Comparison of ENCODE assay signal across 13 mouse cellular contexts in genomic region chr2:101705941-101706485, GRCm38 (mm10). TPM values are rescaled to one million over a fixed set of nuclear protein-coding genes. Genes with fewer than 3 reads are reported as not detected.
A peak's percentile ranks its signal among the peaks of the same experiment; 100 is the strongest.
DNase-seq lines count a peak whose midpoint lies in the region; ATAC-seq and TF ChIP-seq lines count a peak whose summit lies in the region.
"Had no signal": no experiment of that assay in that cellular context is flagged by ENCODE, and none has a peak within 500 bp of the region (broad histone marks: within the 10 kb centered on the region; RNA-seq: fewer than 3 reads in every experiment).

No protein-coding gene starts in this region.

- no peaks in the 10 kb centered on the region for H3K36me3 ChIP-seq in kidney, postnatal 0 days (ENCODE audit: insufficient read depth, low read length)
- H3K36me3 ChIP-seq in kidney, embryonic 15.5 days: 0 out of 2 replicates have a peak, but pooled peaks cover 2% of the 10 kb centered on the region
- H3K36me3 ChIP-seq in splenic B cell, adult 2 months (ENCODE audit: control insufficient read depth, insufficient read depth, low read length, poor library complexity, severe bottlenecking): no peaks in the 10 kb centered on the region
- H3K36me3 ChIP-seq: liver, embryonic 15.5 days had no signal

- H3K9me3 ChIP-seq in kidney, postnatal 0 days (replicated peaks; ENCODE audit: low read length): no peaks in the 10 kb centered on the region
- no peaks in the 10 kb centered on the region for H3K9me3 ChIP-seq in kidney, embryonic 15.5 days (replicated peaks)
- H3K9me3 ChIP-seq: liver, embryonic 15.5 days had no signal

- no peak overlapping the region for H3K27ac ChIP-seq in kidney, postnatal 0 days
- H3K27ac ChIP-seq in kidney, embryonic 15.5 days: no peak overlapping the region
- H3K27ac ChIP-seq: liver, embryonic 15.5 days had no signal

- H3K9ac ChIP-seq in kidney, postnatal 0 days (ENCODE audit: low read depth, low read length): no peak overlapping the region
- H3K9ac ChIP-seq in kidney, embryonic 15.5 days: no peak overlapping the region
- H3K9ac ChIP-seq: liver, embryonic 15.5 days had no signal

- peak; percentile 65 for TF ChIP-seq CTCF in kidney, postnatal 0 days (IDR thresholded peaks at IDR 0.05; ENCODE audit: low read depth)

- no peak overlapping the region for H3K4me2 ChIP-seq in kidney, postnatal 0 days (ENCODE audit: low read length)
- no peak overlapping the region for H3K4me2 ChIP-seq in kidney, embryonic 15.5 days
- H3K4me2 ChIP-seq: liver, embryonic 15.5 days had no signal

- H3K4me3 ChIP-seq in kidney, postnatal 0 days (replicated peaks; ENCODE audit: low read depth, low read length): no peak overlapping the region
- no peak overlapping the region for H3K4me3 ChIP-seq in kidney, embryonic 15.5 days (replicated peaks)
- H3K4me3 ChIP-seq: liver, embryonic 15.5 days had no signal

- 52% methylated on average over 5 of the region's 5 CpGs for WGBS in kidney, postnatal 0 days
- 54% methylated on average over 5 of the region's 5 CpGs for WGBS in kidney, embryonic 15.5 days

- peak; percentile 24 to 43 for DNase-seq in cerebellum, postnatal 10 days
- DNase-seq in cerebellum, adult 8-10 months: no peak
- peak; percentile 59 for DNase-seq in kidney, postnatal 0 days (ENCODE audit: low spot score)
- DNase-seq in right cerebral cortex, postnatal 14 days: peak; percentile 26
- no peak for DNase-seq in right cerebral cortex, postnatal 25 days
- DNase-seq in splenic B cell, adult 2 months (ENCODE audit: low read depth, low spot score): peak; percentile 29
- no peak for DNase-seq in thymus, postnatal 25 days
- DNase-seq: cerebellum, postnatal 36 days; layer of hippocampus, adult 9-11 months had no signal

- no peak for ATAC-seq in kidney, postnatal 0 days (replicated peaks; ENCODE audit: low FRiP score, low read depth)
- no peak for ATAC-seq in kidney, embryonic 15.5 days (replicated peaks; ENCODE audit: low FRiP score)
- ATAC-seq: forebrain, embryonic 16.5 days had no signal

- no peaks in the 10 kb centered on the region for H3K27me3 ChIP-seq in kidney, postnatal 0 days (ENCODE audit: insufficient read depth, low read length)
- peaks cover 6% of the 10 kb centered on the region; the same call in 1 of the 2 replicates for H3K27me3 ChIP-seq in kidney, embryonic 15.5 days
- no peaks in the 10 kb centered on the region for H3K27me3 ChIP-seq in splenic B cell, adult 2 months (ENCODE audit: control insufficient read depth, insufficient read depth, low read length, poor library complexity, severe bottlenecking)

- no peaks in the 10 kb centered on the region for H3K4me1 ChIP-seq in kidney, postnatal 0 days (replicated peaks; ENCODE audit: insufficient read depth, low read length)
- no peaks in the 10 kb centered on the region for H3K4me1 ChIP-seq in kidney, embryonic 15.5 days
- H3K4me1 ChIP-seq: liver, embryonic 15.5 days had no signal

RNA-seq across cellular contexts. Expression of gene Traf6, which starts 27.8 kb away (rescaled TPM):
- 7.4 and 8.6 TPM in 2 replicates for polyA plus RNA-seq in kidney, postnatal 0 days (2015; fragmentation: Nextera tagmentation; extraction: Ambion mirVana)
- 10.8 and 11.0 TPM in 2 replicates for polyA plus RNA-seq in kidney, embryonic 15.5 days (2015; fragmentation: Nextera tagmentation; extraction: Ambion mirVana)

RNA-seq across cellular contexts. Expression of gene B230118H07Rik, which starts 56.7 kb away (rescaled TPM):
- polyA plus RNA-seq in kidney, postnatal 0 days (2015; fragmentation: Nextera tagmentation; extraction: Ambion mirVana): 65.8 and 75.1 TPM in 2 replicates
- 58.6 and 58.7 TPM in 2 replicates for polyA plus RNA-seq in kidney, embryonic 15.5 days (2015; fragmentation: Nextera tagmentation; extraction: Ambion mirVana)

RNA-seq across cellular contexts. Expression of gene Rag1, which starts 56.7 kb away (rescaled TPM):
- 0.01 and 0.05 TPM in 2 replicates for polyA plus RNA-seq in kidney, postnatal 0 days (2015; fragmentation: Nextera tagmentation; extraction: Ambion mirVana)
- 0.05 and 0.06 TPM in 2 replicates for polyA plus RNA-seq in kidney, embryonic 15.5 days (2015; fragmentation: Nextera tagmentation; extraction: Ambion mirVana)
- polyA plus RNA-seq: C2C12 had no signal

Comparison
In these comparisons a context has a peak if more than half of its experiments do, and no peak if none do; other contexts are left out.
1. DNase-seq: peak in cerebellum, postnatal 10 days (2 of 2), kidney, postnatal 0 days (single experiment), right cerebral cortex, postnatal 14 days (single experiment) and splenic B cell, adult 2 months (single experiment); none in cerebellum, adult 8-10 months (single experiment), right cerebral cortex, postnatal 25 days (single experiment) and thymus, postnatal 25 days (single experiment).